Mouse (Mus musculus) ES-E14 (cell line): ENCODE results near the gene Rasl12.

Experiments used
- MAFK ChIP-seq: IDR thresholded peaks from 2 replicates; pipeline ENCODE4 v1.6.1; 2014; ENCODE audit warnings: mild to moderate bottlenecking, low read depth, low read length, inconsistent platforms; ENCODE audit not compliant: insufficient read depth
- ZC3H11A ChIP-seq: IDR thresholded peaks from 2 replicates; pipeline ENCODE4 v1.6.1; 2012; ENCODE audit warnings: low read depth, mild to moderate bottlenecking, inconsistent platforms, low read length, borderline replicate concordance

- TF ChIP-seq ZC3H11A (no peak), MAFK (no peak)
Observed at GRCm38 (mm10) chr9:65372449-65372848, 25.9 kb upstream of the Rasl12 start.
